Mouse (Mus musculus): ENCODE results near the gene Katnal1.

GRCm38 (mm10) chr5:148975035-148975434 is 45.9 kb upstream of the Katnal1 start:
- TF ChIP-seq CTCF (IDR thresholded peaks at IDR 0.05; ENCODE audit: insufficient read depth, low read depth, low read length) (no peak), POLR2A (IDR thresholded peaks at IDR 0.05; ENCODE audit: insufficient read depth, low read depth, low read length) (no peak)

Measured in olfactory bulb, adult 2 months (tissue).